In the genomic region with DNA sequence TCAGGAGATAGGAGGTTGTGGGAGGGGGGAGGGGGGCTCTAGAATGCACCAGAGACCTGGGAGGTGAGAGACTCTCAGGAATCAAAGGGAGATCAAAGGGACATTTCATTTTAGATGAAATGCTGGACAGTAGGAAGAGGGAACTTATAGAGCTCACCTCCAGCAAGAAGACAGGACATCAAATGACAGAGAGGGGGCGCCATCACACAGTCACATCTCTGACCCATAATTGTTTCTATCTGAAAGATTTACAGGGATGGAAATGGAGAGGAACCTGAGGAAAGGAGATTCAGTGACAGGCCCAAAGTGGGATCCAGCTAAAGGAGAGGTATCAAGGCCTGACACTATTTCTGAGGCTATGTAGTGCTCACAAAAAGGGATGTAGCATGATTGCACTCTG, we compare ENCODE assay signal across 10 mouse cellular contexts.
A peak's percentile ranks its signal among the peaks of the same experiment; 100 is the strongest.
DNase-seq lines count a peak whose midpoint lies in the region; ATAC-seq lines count a peak whose summit lies in the region.
"Had no signal": no experiment of that assay in that cellular context is flagged by ENCODE, and none has a peak within 500 bp of the region (broad histone marks: within the 10 kb centered on the region; RNA-seq: fewer than 3 reads in every experiment).

No protein-coding gene starts in this region.

- no peak overlapping the region for H3K4me2 ChIP-seq in kidney, embryonic 16.5 days (replicated peaks; ENCODE audit: low read depth, low read length)

- H3K4me3 ChIP-seq in kidney, embryonic 16.5 days (ENCODE audit: low read length) = no peak overlapping the region

- no peak overlapping the region for H3K9ac ChIP-seq in kidney, embryonic 16.5 days (replicated peaks; ENCODE audit: low read length)

- H3K27me3 ChIP-seq in kidney, embryonic 16.5 days (ENCODE audit: insufficient read depth, low read length) = no peaks in the 10 kb centered on the region

- H3K4me1 ChIP-seq in kidney, embryonic 16.5 days (ENCODE audit: insufficient read depth, low read length) = no peaks in the 10 kb centered on the region

- H3K9me3 ChIP-seq in kidney, embryonic 16.5 days (ENCODE audit: low read length) = no peaks in the 10 kb centered on the region

- ATAC-seq in kidney, embryonic 16.5 days (ENCODE audit: low FRiP score, low TSS enrichment) = no peak

- no peaks in the 10 kb centered on the region for H3K36me3 ChIP-seq in kidney, embryonic 16.5 days (ENCODE audit: insufficient read depth, low read length)

- WGBS in kidney, embryonic 16.5 days = 12% methylated on average over 1 of the region's 1 CpGs

- H3K27ac ChIP-seq in kidney, embryonic 16.5 days (ENCODE audit: low read length) = no peak overlapping the region

- DNase-seq in kidney, adult 18-20 months = peak; percentile 5
- DNase-seq in 3T3-L1 (ENCODE audit: low read depth, low spot score) (peak; percentile 16), ES-CJ7 (ENCODE audit: low read depth, low spot score) (peak; percentile 43)
- peak; percentile 13 for DNase-seq in embryo, embryonic 9.5 days (ENCODE audit: extremely low spot score)
- no peak for DNase-seq in thymus, postnatal 4 days
- no peak for DNase-seq in urinary bladder, postnatal 25 days (ENCODE audit: low spot score)
- no peak for DNase-seq in T-cell, adult 2 months (ENCODE audit: low spot score)
- DNase-seq: cerebellum, adult 8-10 months; layer of hippocampus, adult 9-11 months had no signal

Comparison
In these comparisons a context has a peak if more than half of its experiments do, and no peak if none do; other contexts are left out.
1. DNase-seq: peak in kidney, adult 18-20 months (single experiment), 3T3-L1 (single experiment), ES-CJ7 (single experiment) and embryo, embryonic 9.5 days (single experiment); none in thymus, postnatal 4 days (single experiment), urinary bladder, postnatal 25 days (single experiment) and T-cell, adult 2 months (single experiment).